Mouse (Mus musculus) inflammation-experienced regulatory T-cells, adult 6 months (primary cell): Measurements from ENCODE around the gene C1rb. TPM values are rescaled to one million over a fixed set of nuclear protein-coding genes. Genes with fewer than 3 reads are reported as not detected.
"Not testable (repeated sequence)": the region's sequence is repeated elsewhere in the genome, so short reads cannot be mapped to it uniquely, and the experiment has no call there.

Experiments
- ATAC-seq: one replicate; pipeline ENCODE4 v1.8.0; 2017
- polyA plus RNA-seq, 3 experiments: library from polyadenylated mRNA; unstranded; fragments of 100-300 nt; shearing (Covaris generic); gene quantifications; one replicate each; pipeline ENCODE4 v1.2.1; 2017

The C1rb gene
- polyA plus RNA-seq, 3 experiments from 2014 or later, result not detected

DNA sequence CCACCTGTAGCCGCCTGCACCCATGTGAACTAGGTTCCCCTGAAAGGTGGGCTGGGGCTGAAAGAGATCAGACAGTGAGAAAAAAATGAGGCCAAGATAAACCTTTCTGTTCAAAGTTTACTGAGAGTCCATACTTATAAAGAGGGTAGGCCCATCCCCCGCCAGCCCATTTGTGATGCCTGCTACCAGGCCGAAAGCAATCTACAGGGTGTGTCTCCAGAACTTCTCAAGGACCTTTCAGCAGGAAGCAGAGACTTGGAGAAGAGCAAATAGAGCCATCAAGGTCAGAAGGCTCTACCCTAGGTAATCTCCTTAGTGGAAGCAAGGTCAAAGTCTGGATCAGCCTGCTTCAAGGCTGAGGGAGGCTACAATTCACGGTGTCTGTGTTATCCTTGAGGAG, 31.9 kb downstream of the C1rb start:
- ATAC-seq, result no peak

DNA sequence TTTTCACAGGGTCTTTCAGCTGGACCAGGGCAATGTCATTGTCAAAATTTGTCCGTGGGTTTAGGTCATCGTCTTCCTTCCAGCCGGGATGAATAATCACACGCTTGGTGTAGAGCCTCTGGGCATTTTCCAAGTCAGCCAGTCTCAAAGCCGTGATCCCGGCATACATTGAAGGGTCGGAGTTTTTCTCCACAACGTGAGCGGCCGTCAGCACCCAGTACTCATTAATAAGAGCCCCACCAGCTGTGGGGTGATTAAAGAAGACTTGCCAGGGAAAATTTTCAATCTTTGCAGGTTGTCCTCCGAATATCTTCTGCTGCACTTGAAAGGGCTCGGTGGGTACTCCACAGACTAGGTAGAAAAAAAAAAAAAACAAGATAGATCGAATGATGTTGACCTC, 55.5 kb downstream of the C1rb start:
- no peak for ATAC-seq

DNA sequence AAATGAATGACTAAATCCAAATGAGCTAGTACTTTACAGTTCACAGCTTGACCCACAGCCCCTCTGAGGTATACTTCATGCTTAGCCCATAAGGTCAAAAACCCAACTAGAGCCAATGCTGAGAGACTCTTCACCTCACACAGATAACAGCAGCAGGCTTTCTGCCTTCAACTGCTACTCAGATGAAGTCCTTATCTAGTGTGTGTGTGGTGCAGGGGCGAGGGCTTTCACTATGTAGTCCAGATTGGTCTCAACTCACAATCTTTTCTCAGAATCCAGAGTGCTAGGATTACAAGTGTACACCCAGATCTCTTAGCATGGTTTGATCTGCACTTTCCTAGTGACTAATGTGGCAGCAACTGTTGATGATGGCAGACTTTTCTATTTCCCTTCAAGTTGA, 56.1 kb downstream of the C1rb start:
- ATAC-seq, result not testable (repeated sequence)

DNA sequence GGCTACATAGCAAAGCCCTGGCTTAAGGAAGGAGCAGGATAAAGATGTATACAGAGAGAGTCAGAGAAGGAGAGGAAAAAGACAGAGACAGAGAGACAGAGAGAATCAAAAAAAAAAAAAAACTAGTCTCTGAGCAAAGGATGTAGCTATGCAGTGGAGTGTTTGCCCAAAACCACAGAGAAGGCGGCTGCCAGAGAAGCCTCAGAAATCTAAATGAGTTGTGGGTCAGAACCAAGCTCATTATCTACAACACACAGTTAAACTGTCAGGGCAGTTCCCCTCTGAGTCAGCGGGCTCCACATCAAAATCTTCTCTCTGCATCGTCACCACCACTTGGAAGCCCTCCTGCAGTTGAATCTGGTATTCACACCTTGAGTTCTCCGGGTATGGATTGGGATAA, 60.7 kb downstream of the C1rb start:
- no peak for ATAC-seq

Other genes starting within 250 kb of the C1rb start
- gene Pex5, start 155.2 kb upstream of the C1rb start, polyA plus RNA-seq, result 10 to 100 TPM in 1 of 3 experiments, 1 to 10 TPM in 2; 7.0 to 10.1 (median 9.3) TPM
- gene Clstn3, start 105.5 kb upstream of the C1rb start, polyA plus RNA-seq, result not detected
- gene C1rl, start 77.2 kb upstream of the C1rb start, polyA plus RNA-seq, result not detected
- under 1 TPM; 0.19 to 0.44 (median 0.43) TPM for gene C1ra, start 57.9 kb upstream of the C1rb start, polyA plus RNA-seq
- gene C1s1, start 27.9 kb upstream of the C1rb start, polyA plus RNA-seq, result not detected
- not detected for gene C1s2, start 65.8 kb downstream of the C1rb start, polyA plus RNA-seq
- 10 to 100 TPM; 20.3 to 27.2 (median 24.9) TPM for gene Lpcat3, start 92.7 kb downstream of the C1rb start, polyA plus RNA-seq
- gene Emg1, start 141.9 kb downstream of the C1rb start, polyA plus RNA-seq, result 100 to 1,000 TPM; 373 to 490 (median 480) TPM
- gene Phb2, start 142.0 kb downstream of the C1rb start, polyA plus RNA-seq, result 10 to 100 TPM; 60.8 to 70.7 (median 70.0) TPM
- 100 to 1,000 TPM; 143 to 191 (median 176) TPM for gene Ptpn6, start 168.4 kb downstream of the C1rb start, polyA plus RNA-seq
- gene Grcc10, start 171.1 kb downstream of the C1rb start, polyA plus RNA-seq, result 100 to 1,000 TPM; 415 to 626 (median 536) TPM
- not detected for gene Gm45234, start 185.7 kb downstream of the C1rb start, polyA plus RNA-seq
- gene Atn1, start 186.2 kb downstream of the C1rb start, polyA plus RNA-seq, result 1 to 10 TPM; 4.8 to 5.4 (median 5.2) TPM
- gene Eno2, start 199.4 kb downstream of the C1rb start, polyA plus RNA-seq, result 10 to 100 TPM in 2 of 3 experiments, 1 to 10 TPM in 1; 3.5 to 23.1 (median 12.8) TPM
- gene Lrrc23, start 209.4 kb downstream of the C1rb start, polyA plus RNA-seq, result 1 to 10 TPM; 1.5 to 4.2 (median 3.4) TPM
- 1 to 10 TPM; 1.5 to 3.2 (median 2.1) TPM for gene Spsb2, start 238.4 kb downstream of the C1rb start, polyA plus RNA-seq
- 10 to 100 TPM; 77.6 to 91.2 (median 82.5) TPM for gene Tpi1, start 244.0 kb downstream of the C1rb start, polyA plus RNA-seq